Mouse (Mus musculus) mouse trophoblast stem cell (cell line): ENCODE data around the gene Ado.

ENCODE experiments used
- in situ Hi-C, 2 experiments: fragments of 300-500 bp; cut with MseI, MboI; formaldehyde crosslinking; loops; 2 replicates in 1 of 2; 3 replicates in 1 of 2; pipeline ENCODE4 v1.15.1; 2025

Gene Ado

GRCm38 (mm10) chr10:67536621-67537141 is 12.1 kb downstream of the Ado start:
- in situ Hi-C loops, result loop anchor here (10.0 kb wide), 1 partner anchor 222 kb away; no protein-coding TSS in a partner anchor

- in situ Hi-C loops, result loop anchor here (10.0 kb wide), 1 partner anchor 221 kb away; no protein-coding TSS in a partner anchor
These were observed 12.8 kb downstream of the Ado start for GRCm38 (mm10) chr10:67535972-67536371.

- in situ Hi-C loops, result loop anchor here (10.0 kb wide), 1 partner anchor 220 kb away; no protein-coding TSS in a partner anchor
These were observed 13.5 kb downstream of the Ado start, which contains the start of gene Egr2 for GRCm38 (mm10) chr10:67535256-67535655. Gene Egr2, plus strand, starts transcription at chr10:67535475.

- in situ Hi-C loops, result loop anchor here (10.0 kb wide), 1 partner anchor 215 kb away; no protein-coding TSS in a partner anchor
These were observed 19.0 kb downstream of the Ado start for GRCm38 (mm10) chr10:67529769-67530168.

GRCm38 (mm10) chr10:67526435-67526834 is 22.3 kb downstream of the Ado start:
- in situ Hi-C loops, result no loop called here

- in situ Hi-C loops, result no loop called here
These were observed 24.1 kb downstream of the Ado start for GRCm38 (mm10) chr10:67524694-67525093.

GRCm38 (mm10) chr10:67524130-67524529 is 24.6 kb downstream of the Ado start:
- in situ Hi-C loops, result no loop called here

GRCm38 (mm10) chr10:67518733-67519132 is 30.0 kb downstream of the Ado start:
- in situ Hi-C loops, result no loop called here

GRCm38 (mm10) chr10:67512871-67513270 is 35.9 kb downstream of the Ado start:
- in situ Hi-C loops, result no loop called here

- in situ Hi-C loops, result no loop called here
These were observed 36.5 kb downstream of the Ado start for GRCm38 (mm10) chr10:67512211-67512610.

- in situ Hi-C loops, result no loop called here
These were observed 43.5 kb downstream of the Ado start for GRCm38 (mm10) chr10:67505248-67505647.

GRCm38 (mm10) chr10:67504046-67504445 is 44.7 kb downstream of the Ado start:
- in situ Hi-C loops, result no loop called here

- in situ Hi-C loops, result no loop called here
These were observed 45.3 kb downstream of the Ado start for GRCm38 (mm10) chr10:67503320-67503995.

GRCm38 (mm10) chr10:67497951-67498350 is 50.8 kb downstream of the Ado start:
- in situ Hi-C loops, result no loop called here

GRCm38 (mm10) chr10:67497144-67497892 is 51.4 kb downstream of the Ado start:
- in situ Hi-C loops, result no loop called here
